Mouse (Mus musculus): ENCODE measurements around the gene Entpd1. TPM values are rescaled to one million over a fixed set of nuclear protein-coding genes. Genes with fewer than 3 reads are reported as not detected.

The Entpd1 gene
- total RNA-seq, 2 experiments from 2014 or later, result 18.9 to 22.6 TPM

DNA sequence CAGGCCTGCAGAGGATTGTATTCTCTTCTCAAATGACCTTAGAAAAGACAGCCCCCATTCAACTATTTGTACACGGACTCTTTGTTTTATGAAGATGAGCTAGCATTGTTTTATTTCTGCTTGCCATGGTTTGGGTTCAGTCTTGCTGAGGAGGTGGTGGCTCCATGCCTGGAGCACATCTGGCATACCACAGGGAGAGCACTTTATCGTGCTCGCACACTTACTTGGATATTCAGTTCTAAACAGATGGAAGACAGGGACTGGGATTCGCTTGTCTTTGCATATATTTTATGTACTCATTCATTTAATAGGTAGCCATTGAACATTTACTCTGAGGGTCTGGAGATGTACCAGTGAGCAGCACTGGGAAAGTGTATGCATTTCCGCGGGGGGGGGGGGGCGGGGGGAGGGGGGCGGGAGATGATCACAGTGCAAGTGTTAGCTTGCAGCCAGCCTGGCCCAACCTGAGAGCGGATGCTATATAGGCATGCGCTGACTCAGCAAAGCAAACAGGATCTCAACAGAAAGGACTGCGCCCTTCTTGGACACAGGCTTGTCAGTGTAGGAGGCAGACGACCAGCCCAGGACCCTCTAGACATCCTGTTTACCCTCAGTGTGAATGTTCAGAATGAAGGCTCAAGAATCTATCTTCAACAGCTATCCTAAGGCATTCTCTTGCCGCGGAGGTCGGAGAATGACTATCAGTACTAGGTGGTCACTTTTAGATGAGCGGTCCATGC lies 100.9 kb downstream of the Entpd1 start:
- intact Hi-C loops (cut with DNase I), result no loop called here
- peak in 1 of 2 experiments; percentile 64 for DNase-seq (ENCODE audit: low spot score in 2 of 2)

- intact Hi-C loops (cut with DNase I), result no loop called here
Observed at GRCm38 (mm10) chr19:40714700-40715099, 102.5 kb downstream of the Entpd1 start.

DNA sequence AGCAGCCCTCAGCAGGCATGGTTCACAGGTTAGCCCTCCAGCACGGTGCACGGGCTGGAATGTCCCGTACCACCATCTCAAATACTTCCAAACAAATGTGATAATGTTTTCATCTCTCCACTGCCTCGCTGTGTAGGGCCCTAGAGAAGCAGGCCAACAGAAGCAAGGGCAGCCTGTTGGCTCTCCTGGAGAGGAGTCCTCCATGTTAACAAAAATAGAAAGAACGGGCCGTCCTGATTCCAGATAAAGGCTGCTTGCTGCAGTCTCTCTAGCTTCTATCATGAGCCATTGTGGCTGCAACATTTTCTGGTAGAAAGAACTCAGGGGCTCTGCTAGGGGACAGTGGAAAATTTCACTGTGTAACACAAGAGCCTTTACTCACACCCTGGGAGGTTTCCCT lies 104.8 kb downstream of the Entpd1 start:
- intact Hi-C loops (cut with DNase I), result no loop called here

More at GRCm38 (mm10) chr19:40714700-40715099, 102.5 kb downstream of the Entpd1 start:
- no peak for DNase-seq (ENCODE audit: low spot score in 2 of 2)

DNA sequence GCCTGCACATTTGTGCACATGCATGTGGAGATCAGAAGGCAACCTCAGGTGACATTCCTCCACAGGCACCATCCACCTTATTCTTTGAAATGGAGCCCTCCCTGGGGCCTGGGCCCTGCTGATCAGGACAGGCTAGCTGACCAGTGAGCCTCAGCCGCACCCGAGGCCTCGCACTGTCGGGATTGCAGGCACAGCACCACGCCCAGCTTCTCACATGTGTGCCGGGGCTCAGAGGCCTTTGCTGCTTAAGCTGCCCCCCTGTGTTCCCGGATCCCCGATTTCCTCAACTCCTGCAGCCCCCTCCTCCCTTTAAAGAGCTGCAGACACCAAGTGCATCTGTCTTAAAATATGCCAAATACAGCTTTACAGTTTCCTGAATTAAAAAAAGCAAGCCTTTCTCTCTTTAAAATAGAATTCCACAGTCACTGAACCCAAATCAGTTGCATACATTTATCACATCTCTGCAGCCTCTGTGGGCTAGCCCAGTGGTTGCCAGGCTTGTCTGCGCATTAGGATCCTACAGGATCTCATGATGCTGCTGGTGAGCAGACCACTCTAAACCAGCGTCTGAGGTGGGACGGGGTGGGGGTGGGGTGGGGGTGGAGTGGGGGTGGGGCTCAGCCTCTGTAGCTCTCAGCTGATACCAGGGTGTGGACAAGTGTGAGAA lies 107.4 kb downstream of the Entpd1 start:
- DNase-seq (ENCODE audit: low spot score in 2 of 2), result peak in 1 of 2 experiments; percentile 72
- intact Hi-C loops (cut with DNase I), result no loop called here

More for the DNA sequence above, 104.8 kb downstream of the Entpd1 start:
- no peak for DNase-seq (ENCODE audit: low spot score in 2 of 2)

DNA sequence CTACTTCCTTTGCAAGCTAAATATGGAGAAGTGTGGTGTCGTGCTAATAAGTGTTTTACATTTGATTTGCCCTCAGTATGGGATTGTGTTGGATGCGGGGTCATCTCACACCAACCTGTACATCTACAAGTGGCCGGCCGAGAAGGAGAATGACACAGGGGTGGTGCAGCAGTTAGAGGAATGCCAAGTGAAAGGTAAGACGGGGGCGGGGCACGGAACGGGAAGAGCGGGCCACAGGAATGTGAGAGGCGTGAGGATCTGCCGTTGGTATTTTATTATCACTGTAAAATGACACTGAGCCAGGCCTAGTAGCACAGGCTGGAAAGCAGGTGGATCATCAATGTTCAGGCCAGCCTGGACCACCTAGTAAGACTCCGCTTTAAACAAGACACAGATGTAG lies 108.2 kb downstream of the Entpd1 start:
- intact Hi-C loops (cut with DNase I), result no loop called here
- no peak for DNase-seq (ENCODE audit: low spot score in 2 of 2)

- peak; percentile 58 to 80 for DNase-seq (ENCODE audit: low spot score in 2 of 2)
- intact Hi-C loops (cut with DNase I), result loop anchor here (1.0 kb wide), 1 partner anchor 110 kb away; the partner anchor contains the start of genes Entpd1 and Tctn3
Observed at GRCm38 (mm10) chr19:40722137-40723038, 110.2 kb downstream of the Entpd1 start.

- intact Hi-C loops (cut with DNase I), result no loop called here
- DNase-seq (ENCODE audit: low spot score in 2 of 2), result no peak
Observed at GRCm38 (mm10) chr19:40723516-40723915, 111.3 kb downstream of the Entpd1 start.

GRCm38 (mm10) chr19:40726148-40726547 lies 114.0 kb downstream of the Entpd1 start:
- intact Hi-C loops (cut with DNase I), result no loop called here
- no peak for DNase-seq (ENCODE audit: low spot score in 2 of 2)

GRCm38 (mm10) chr19:40726614-40727013 lies 114.4 kb downstream of the Entpd1 start:
- DNase-seq (ENCODE audit: low spot score in 2 of 2), result no peak
- intact Hi-C loops (cut with DNase I), result no loop called here

- no peak for DNase-seq (ENCODE audit: low spot score in 2 of 2)
- intact Hi-C loops (cut with DNase I), result no loop called here
Observed at GRCm38 (mm10) chr19:40728213-40728612, 116.0 kb downstream of the Entpd1 start.

- intact Hi-C loops (cut with DNase I), result no loop called here
- DNase-seq (ENCODE audit: low spot score in 2 of 2), result no peak
Observed at GRCm38 (mm10) chr19:40728732-40729420, 116.7 kb downstream of the Entpd1 start.

- intact Hi-C loops (cut with DNase I), result no loop called here
- peak in 1 of 2 experiments; percentile 62 for DNase-seq (ENCODE audit: low spot score in 2 of 2)
Observed at GRCm38 (mm10) chr19:40733409-40733808, 121.2 kb downstream of the Entpd1 start.

DNA sequence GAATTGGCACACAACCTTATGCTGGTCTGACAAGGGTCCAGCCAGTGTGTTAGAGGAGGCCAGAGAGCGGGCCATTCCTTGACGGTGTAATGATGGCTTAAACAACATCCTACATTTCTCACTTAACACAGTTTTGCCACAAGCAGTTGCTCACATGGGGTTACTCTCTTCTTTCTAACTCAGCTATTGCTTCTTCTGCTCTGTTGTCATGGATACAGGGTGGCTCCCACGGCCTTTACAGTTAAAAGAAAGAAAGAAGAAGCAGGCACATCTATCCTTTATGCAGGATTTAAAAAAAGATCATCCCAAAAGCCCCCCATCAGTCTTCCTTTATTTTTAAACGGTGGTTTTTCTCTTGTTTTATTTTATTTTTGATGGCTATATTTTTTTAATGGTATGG lies 121.7 kb downstream of the Entpd1 start:
- peak; percentile 30 to 73 for DNase-seq (ENCODE audit: low spot score in 2 of 2)
- intact Hi-C loops (cut with DNase I), result no loop called here

- intact Hi-C loops (cut with DNase I), result no loop called here
- peak; percentile 75 to 84 for DNase-seq (ENCODE audit: low spot score in 2 of 2)
Observed at GRCm38 (mm10) chr19:40736680-40737512, 124.7 kb downstream of the Entpd1 start.

GRCm38 (mm10) chr19:40737613-40738012 lies 125.4 kb downstream of the Entpd1 start:
- DNase-seq (ENCODE audit: low spot score in 2 of 2), result no peak
- intact Hi-C loops (cut with DNase I), result no loop called here

- intact Hi-C loops (cut with DNase I), result no loop called here
- DNase-seq (ENCODE audit: low spot score in 2 of 2), result no peak
Observed at GRCm38 (mm10) chr19:40738683-40739324, 126.6 kb downstream of the Entpd1 start.

DNA sequence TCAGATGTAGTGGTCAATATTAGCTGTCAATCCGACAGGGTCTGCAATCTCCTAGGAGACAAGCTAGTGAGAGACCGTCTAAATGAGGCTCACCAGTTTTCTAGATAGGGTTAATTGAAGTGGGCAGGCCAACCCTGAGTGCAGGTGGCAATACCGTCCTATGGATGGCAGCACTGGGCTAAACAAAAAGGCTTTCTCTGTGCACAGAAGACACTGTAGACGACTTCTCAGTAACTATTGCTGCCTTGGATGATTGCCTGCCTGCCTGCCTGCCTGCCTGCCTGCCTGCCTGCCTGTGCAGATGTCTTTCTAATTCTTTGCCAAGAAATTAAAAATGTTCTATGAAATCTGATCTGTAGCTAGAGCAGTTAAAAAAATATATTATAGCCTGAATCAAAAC lies 134.4 kb downstream of the Entpd1 start:
- intact Hi-C loops (cut with DNase I), result no loop called here
- peak; percentile 23 to 59 for DNase-seq (ENCODE audit: low spot score in 2 of 2)

DNA sequence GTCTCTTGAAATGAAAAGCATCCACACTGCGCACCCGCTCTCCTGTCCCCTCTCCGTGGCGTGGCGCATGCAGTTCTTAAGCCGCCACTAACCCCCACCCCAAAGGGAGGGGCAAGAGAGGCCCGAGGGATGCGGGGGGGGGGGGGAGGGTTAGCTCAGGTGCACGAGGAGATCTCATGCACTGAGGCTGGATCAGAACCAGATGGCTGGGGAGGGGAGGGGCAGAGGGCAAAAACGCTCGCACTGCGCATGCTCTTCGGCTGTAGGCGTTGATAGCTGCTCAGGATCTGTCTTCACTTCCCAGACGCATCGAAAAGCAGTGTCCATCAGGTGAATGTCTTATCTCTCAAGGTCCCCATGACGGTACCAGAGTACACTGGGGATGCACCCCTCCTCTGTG lies 136.4 kb downstream of the Entpd1 start, which contains the start of gene Cc2d2b:
Cc2d2b (plus strand) TSS at position 195 of the 400 bp plus-strand sequence.
- no peak for DNase-seq (ENCODE audit: low spot score in 2 of 2)
- intact Hi-C loops (cut with DNase I), result no loop called here

All from left cerebral cortex, postnatal 25 days (tissue).